ENCODE assay signal across 28 mouse cellular contexts in the genomic region with DNA sequence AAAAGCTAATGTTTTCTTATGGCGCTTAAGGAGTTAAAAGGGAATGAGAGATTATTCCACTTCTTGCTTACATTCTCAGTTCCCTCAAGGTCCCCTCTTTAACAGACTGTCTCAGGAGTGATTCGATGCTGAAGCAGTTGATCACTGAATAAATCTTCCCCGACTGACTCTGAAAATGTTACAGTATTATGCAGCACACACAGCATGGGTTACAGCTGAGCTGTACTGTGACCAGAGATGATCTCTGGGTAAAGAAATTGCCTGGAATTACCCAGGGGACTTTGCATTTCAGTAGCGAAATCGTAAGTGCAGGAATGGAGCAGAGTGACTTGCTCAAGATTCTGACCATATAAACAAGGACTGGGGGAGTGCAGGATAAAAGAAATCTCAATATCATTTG.
DNase-seq lines count a peak whose midpoint lies in the region; ATAC-seq lines count a peak whose summit lies in the region.
"Had no signal": no experiment of that assay in that cellular context is flagged by ENCODE, and none has a peak within 500 bp of the region (broad histone marks: within the 10 kb centered on the region; RNA-seq: fewer than 3 reads in every experiment).

No protein-coding gene starts in this region.

- no peak overlapping the region for H3K4me3 ChIP-seq in forebrain, embryonic 14.5 days (ENCODE audit: low read depth, low read length)
- H3K4me3 ChIP-seq in forebrain, embryonic 12.5 days (replicated peaks): no peak overlapping the region
- H3K4me3 ChIP-seq in heart, embryonic 10.5 days: no peak overlapping the region
- no peak overlapping the region for H3K4me3 ChIP-seq in midbrain, embryonic 15.5 days
- no peak overlapping the region for H3K4me3 ChIP-seq in midbrain, embryonic 10.5 days
- H3K4me3 ChIP-seq: erythroblast, embryonic 14.5 days; hindbrain, embryonic 10.5 days; limb, embryonic 12.5 days; liver, embryonic 15.5 days; neural tube, embryonic 12.5 days; stomach, embryonic 15.5 days had no signal

- H3K36me3 ChIP-seq in forebrain, embryonic 14.5 days (ENCODE audit: control insufficient read depth, insufficient read depth, low read length): no peaks in the 10 kb centered on the region
- H3K36me3 ChIP-seq in forebrain, embryonic 12.5 days (replicated peaks): no peaks in the 10 kb centered on the region
- no peaks in the 10 kb centered on the region for H3K36me3 ChIP-seq in heart, embryonic 10.5 days
- no peaks in the 10 kb centered on the region for H3K36me3 ChIP-seq in midbrain, embryonic 15.5 days (replicated peaks)
- no peaks in the 10 kb centered on the region for H3K36me3 ChIP-seq in midbrain, embryonic 10.5 days
- H3K36me3 ChIP-seq: hindbrain, embryonic 10.5 days; limb, embryonic 12.5 days; liver, embryonic 15.5 days; neural tube, embryonic 12.5 days; stomach, embryonic 15.5 days had no signal

- ATAC-seq in forebrain, embryonic 14.5 days: peak; percentile 28; the same call in 1 of the 2 replicates
- ATAC-seq in forebrain, embryonic 12.5 days (ENCODE audit: low FRiP score): no peak
- ATAC-seq in midbrain, embryonic 15.5 days (replicated peaks): 0 out of 2 replicates have a peak, but pooled peaks have one; percentile 31
- ATAC-seq: activated CD4-positive, CD25-positive, alpha-beta regulatory T cell, adult 4 months; intestine, postnatal 0 days had no signal

- peaks cover 11% of the 10 kb centered on the region; the same call in 1 of the 2 replicates for H3K4me1 ChIP-seq in forebrain, embryonic 14.5 days (ENCODE audit: control insufficient read depth, insufficient read depth, low read length)
- H3K4me1 ChIP-seq in forebrain, embryonic 12.5 days: peaks cover 12% of the 10 kb centered on the region
- H3K4me1 ChIP-seq in heart, embryonic 10.5 days: peaks cover 11% of the 10 kb centered on the region
- peaks cover 14% of the 10 kb centered on the region; the same call in 1 of the 2 replicates for H3K4me1 ChIP-seq in midbrain, embryonic 15.5 days
- H3K4me1 ChIP-seq in midbrain, embryonic 10.5 days: peaks cover 22% of the 10 kb centered on the region
- H3K4me1 ChIP-seq: limb, embryonic 12.5 days; liver, embryonic 15.5 days; neural tube, embryonic 12.5 days; stomach, embryonic 15.5 days had no signal

- 72% methylated on average over 5 of the region's 5 CpGs for WGBS in forebrain, embryonic 14.5 days
- WGBS in forebrain, embryonic 12.5 days: 70% methylated on average over 5 of the region's 5 CpGs
- 70% methylated on average over 5 of the region's 5 CpGs for WGBS in heart, embryonic 10.5 days
- 40% methylated on average over 5 of the region's 5 CpGs for WGBS in midbrain, embryonic 15.5 days
- 79% methylated on average over 5 of the region's 5 CpGs for WGBS in midbrain, embryonic 10.5 days

- no peak overlapping the region for H3K27ac ChIP-seq in forebrain, embryonic 14.5 days (ENCODE audit: low read depth, low read length)
- H3K27ac ChIP-seq in forebrain, embryonic 12.5 days: no peak overlapping the region
- H3K27ac ChIP-seq in heart, embryonic 10.5 days: no peak overlapping the region
- no peak overlapping the region for H3K27ac ChIP-seq in midbrain, embryonic 15.5 days
- no peak overlapping the region for H3K27ac ChIP-seq in midbrain, embryonic 10.5 days (replicated peaks)
- H3K27ac ChIP-seq: hindbrain, embryonic 10.5 days; limb, embryonic 12.5 days; liver, embryonic 15.5 days; neural tube, embryonic 12.5 days; stomach, embryonic 15.5 days had no signal

- no peak for DNase-seq in forebrain, embryonic 14.5 days (ENCODE audit: low spot score)
- DNase-seq in heart, postnatal 10 days: peak; percentile 25
- no peak for DNase-seq in heart, embryonic 10.5 days (ENCODE audit: low spot score)
- no peak for DNase-seq in midbrain, embryonic 10.5 days (ENCODE audit: low spot score)
- no peak for DNase-seq in retina, embryonic 14.5 days (ENCODE audit: low spot score)
- DNase-seq: adrenal gland, adult 2 months; adrenal gland, postnatal 36 days; cerebellum, adult 2 months; cerebellum, postnatal 14 days; gastrocnemius, postnatal 10 days; heart, postnatal 14 days; kidney, adult 9 months; kidney, postnatal 10 days; layer of hippocampus, adult 9-11 months; lung, embryonic 14.5 days; lung, postnatal 14 days; right cerebral cortex, postnatal 25 days; thymus, postnatal 14 days had no signal

- intact Hi-C loops in heart, postnatal 10 days (cut with DNase I): no loop called here

- no peaks in the 10 kb centered on the region for H3K27me3 ChIP-seq in forebrain, embryonic 14.5 days (replicated peaks; ENCODE audit: control insufficient read depth, insufficient read depth, low read length)
- H3K27me3 ChIP-seq in forebrain, embryonic 12.5 days: no peaks in the 10 kb centered on the region
- H3K27me3 ChIP-seq in heart, embryonic 10.5 days (ENCODE audit: insufficient read depth, poor library complexity, severe bottlenecking): no peaks in the 10 kb centered on the region
- no peaks in the 10 kb centered on the region for H3K27me3 ChIP-seq in midbrain, embryonic 15.5 days (replicated peaks)
- no peaks in the 10 kb centered on the region; the same call in 1 of the 2 replicates for H3K27me3 ChIP-seq in midbrain, embryonic 10.5 days (ENCODE audit: low read depth, poor library complexity, severe bottlenecking)
- H3K27me3 ChIP-seq: limb, embryonic 12.5 days; liver, embryonic 15.5 days; neural tube, embryonic 12.5 days; stomach, embryonic 15.5 days had no signal

- H3K9ac ChIP-seq in forebrain, embryonic 14.5 days (ENCODE audit: low read length): no peak overlapping the region
- H3K9ac ChIP-seq in forebrain, embryonic 12.5 days: no peak overlapping the region
- no peak overlapping the region for H3K9ac ChIP-seq in midbrain, embryonic 15.5 days
- H3K9ac ChIP-seq: limb, embryonic 12.5 days; liver, embryonic 15.5 days; lung, embryonic 14.5 days; neural tube, embryonic 12.5 days; stomach, embryonic 15.5 days had no signal

- no peak overlapping the region for H3K4me2 ChIP-seq in forebrain, embryonic 14.5 days (ENCODE audit: low read length)
- H3K4me2 ChIP-seq in forebrain, embryonic 12.5 days: no peak overlapping the region
- no peak overlapping the region for H3K4me2 ChIP-seq in midbrain, embryonic 15.5 days
- H3K4me2 ChIP-seq: limb, embryonic 12.5 days; liver, embryonic 15.5 days; lung, embryonic 14.5 days; neural tube, embryonic 12.5 days; stomach, embryonic 15.5 days had no signal

- H3K9me3 ChIP-seq in forebrain, embryonic 14.5 days (replicated peaks; ENCODE audit: control insufficient read depth, low read length): no peaks in the 10 kb centered on the region
- H3K9me3 ChIP-seq in forebrain, embryonic 12.5 days: no peaks in the 10 kb centered on the region
- no peaks in the 10 kb centered on the region for H3K9me3 ChIP-seq in heart, embryonic 10.5 days
- no peaks in the 10 kb centered on the region for H3K9me3 ChIP-seq in midbrain, embryonic 15.5 days
- no peaks in the 10 kb centered on the region for H3K9me3 ChIP-seq in midbrain, embryonic 10.5 days (replicated peaks)
- H3K9me3 ChIP-seq: hindbrain, embryonic 10.5 days; limb, embryonic 12.5 days; liver, embryonic 15.5 days; neural tube, embryonic 12.5 days; stomach, embryonic 15.5 days had no signal

Comparison
In these comparisons a context has a peak if more than half of its experiments do, and no peak if none do; other contexts are left out.
1. DNase-seq: peak in heart, postnatal 10 days (2 of 2); none in forebrain, embryonic 14.5 days (single experiment), heart, embryonic 10.5 days (single experiment), midbrain, embryonic 10.5 days (single experiment) and retina, embryonic 14.5 days (single experiment).